Mouse (Mus musculus): ENCODE measurements around the gene Carm1.
A peak's percentile ranks its signal among the peaks of the same experiment; 100 is the strongest.
"Not testable (repeated sequence)": the region's sequence is repeated elsewhere in the genome, so short reads cannot be mapped to it uniquely, and the experiment has no call there.

Gene Carm1

DNA sequence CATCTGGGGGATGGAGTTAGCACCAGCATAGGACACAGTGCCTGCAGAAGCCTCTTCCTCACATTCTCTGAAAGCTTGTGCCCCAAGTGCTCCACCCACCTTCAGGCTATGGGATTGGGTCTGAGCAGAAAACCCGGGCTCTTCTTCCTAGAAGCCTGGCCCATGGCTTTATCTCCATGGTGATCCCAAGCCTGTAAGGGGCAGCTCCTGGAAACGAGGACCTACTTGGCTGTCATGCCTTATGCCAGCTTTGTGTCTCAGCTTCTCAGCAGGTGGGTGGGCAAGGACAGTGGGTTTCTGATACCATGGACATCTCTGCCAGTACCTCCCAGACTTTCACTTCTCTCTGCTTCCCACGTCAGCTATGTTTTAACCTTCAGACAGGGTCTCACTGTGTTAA lies 31.5 kb downstream of the Carm1 start:
- no peak for DNase-seq (ENCODE audit: low spot score)

DNA sequence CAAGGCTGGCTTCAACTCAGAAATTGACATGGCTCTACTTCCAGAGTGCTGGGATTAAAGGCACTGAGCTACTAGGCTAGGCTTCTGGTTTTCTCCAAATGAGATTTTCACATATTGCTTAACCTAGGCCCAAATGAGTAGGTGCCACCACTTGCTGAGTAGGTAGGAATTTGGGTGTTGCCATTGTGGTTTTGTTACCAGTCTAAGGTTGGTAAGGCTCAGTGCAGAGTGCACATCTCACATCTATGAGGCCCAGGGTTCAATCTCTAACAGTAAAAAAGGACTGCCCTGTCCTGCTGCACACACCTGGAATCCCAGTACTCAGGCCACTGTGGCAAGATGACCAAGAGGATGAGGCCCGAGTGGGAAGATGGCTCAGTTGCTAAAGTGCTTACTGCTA lies 38.7 kb downstream of the Carm1 start:
- no peak for DNase-seq (ENCODE audit: low spot score)

DNA sequence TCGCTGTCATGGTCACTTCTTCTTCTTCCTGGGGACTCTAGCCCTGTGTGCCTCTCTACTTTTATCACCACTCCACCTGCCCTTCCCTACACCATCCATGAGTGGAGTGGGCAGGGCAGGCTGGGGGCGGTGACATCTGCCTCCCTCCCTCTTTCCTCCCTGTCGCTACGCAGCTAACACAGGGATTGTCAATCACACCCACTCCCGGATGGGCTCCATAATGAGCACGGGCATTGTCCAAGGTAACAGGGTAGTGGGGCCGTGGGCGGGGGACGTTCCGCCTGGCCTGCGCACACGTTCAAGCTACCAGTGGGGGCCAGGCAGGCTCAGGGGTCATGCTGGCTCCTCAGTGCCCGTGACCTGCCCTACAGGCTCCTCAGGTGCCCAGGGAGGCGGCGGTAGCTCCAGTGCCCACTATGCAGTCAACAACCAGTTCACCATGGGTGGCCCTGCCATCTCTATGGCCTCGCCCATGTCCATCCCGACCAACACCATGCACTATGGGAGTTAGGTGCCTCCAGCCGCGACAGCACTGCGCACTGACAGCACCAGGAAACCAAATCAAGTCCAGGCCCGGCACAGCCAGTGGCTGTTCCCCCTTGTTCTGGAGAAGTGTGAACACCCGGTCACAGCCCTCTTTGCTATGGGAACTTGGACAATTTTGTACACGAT lies 41.1 kb downstream of the Carm1 start:
- DNase-seq (ENCODE audit: low spot score) = no peak

DNA sequence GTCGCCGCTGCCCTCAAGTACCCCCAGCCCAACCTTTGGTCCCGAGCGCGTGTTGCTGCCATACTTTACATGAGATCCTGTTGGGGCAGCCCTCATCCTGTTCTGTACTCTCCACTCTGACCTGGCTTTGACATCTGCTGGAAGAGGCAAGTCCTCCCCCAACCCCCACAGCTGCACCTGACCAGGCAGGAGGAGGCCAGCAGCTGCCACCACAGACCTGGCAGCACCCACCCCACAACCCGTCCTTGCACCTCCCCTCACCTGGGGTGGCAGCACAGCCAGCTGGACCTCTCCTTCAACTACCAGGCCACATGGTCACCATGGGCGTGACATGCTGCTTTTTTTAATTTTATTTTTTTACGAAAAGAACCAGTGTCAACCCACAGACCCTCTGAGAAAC lies 41.7 kb downstream of the Carm1 start:
- no peak for DNase-seq (ENCODE audit: low spot score)

DNA sequence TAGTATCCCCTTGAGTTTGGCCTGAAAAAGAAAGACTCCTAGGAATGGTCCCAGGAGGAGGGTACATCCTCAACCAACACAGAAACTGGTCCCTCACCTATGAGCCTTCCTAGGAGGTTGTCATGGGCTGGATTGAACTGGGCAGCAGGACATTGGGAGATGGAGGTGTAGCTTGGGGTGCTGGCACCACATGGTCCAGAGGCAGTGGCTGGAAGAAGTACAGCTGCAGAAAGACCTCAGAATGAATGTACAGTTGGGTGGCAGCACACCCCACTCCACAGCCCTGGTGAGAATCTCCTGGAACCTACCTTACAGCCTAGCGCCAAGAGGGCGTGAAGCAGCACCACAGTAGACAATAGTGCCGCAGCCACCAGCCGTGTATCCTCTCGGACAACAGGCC lies 42.8 kb downstream of the Carm1 start:
- no peak for DNase-seq (ENCODE audit: low spot score)

DNA sequence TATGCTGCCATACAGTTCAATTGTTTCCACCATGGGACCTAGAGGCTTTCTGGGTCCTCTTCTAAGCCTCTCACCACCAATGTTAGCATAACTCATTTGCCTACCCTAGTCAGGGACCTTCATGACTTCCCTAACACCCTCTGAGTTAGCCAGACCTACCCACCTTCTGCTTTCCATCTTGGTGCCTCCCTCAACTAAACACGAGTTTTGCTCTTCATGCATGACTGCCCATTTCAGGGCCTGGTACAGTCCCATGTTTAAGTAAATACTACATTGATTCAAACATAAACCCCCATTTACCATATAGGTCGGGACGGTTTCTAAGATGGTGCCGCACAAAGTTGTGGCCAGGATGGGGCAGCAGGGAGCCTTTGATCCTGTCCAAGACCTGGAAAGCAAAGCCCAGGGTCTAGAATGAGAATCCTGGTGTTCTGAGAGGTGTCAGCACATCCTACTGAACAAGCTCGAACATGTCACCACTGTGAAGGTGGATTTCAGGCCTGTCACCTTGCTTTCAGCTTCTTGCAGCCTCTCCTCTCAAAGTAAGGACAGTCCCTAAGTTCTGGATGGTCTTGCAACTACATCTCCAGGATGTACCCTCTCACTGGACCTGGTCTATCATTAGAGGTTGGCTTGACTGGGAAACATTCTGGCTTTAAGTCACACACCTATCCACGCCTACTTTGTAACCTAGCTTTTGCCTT lies 44.6 kb downstream of the Carm1 start:
- DNase-seq (ENCODE audit: low spot score) = no peak

DNA sequence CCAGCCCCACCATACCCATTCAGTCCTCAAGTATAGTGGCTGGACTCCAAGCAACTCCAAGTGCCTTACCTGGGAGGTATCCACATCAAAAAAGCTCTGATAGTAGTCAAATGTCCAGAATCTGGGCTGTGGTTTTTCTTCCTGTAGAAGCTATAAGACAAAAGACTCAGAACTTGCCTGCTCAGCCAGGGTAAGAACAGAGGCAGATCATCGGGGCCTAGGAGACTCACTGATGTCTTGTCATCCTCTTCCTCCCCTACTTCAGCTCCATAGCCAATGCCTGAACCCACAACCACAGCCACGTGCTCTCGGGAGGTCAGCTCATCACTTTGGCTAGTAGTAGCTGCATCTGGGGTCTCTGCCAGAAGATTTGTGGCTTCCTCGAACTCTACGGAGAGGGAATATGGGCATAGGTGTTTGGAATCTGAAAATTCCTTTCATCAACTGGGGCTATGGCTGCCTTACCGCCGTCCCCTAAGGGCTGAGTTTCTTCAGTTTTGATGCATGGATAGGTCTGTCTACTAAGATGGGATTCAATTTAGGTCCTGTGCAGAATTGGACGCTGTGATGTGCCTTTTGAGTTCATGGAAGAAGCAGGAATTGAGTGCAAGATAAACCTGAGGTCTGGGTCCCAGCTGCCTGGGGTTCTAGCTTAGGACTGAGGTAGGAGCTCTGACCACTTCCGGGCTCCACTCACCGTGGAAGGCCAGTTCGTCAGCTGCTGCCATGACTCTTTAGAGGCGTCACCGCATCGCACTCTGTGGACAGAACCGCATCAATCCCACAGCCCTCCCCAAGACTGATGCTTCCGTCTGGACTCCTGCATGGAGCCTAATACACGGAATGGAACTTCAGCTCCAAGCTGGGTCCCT lies 45.4 kb downstream of the Carm1 start:
- DNase-seq (ENCODE audit: low spot score) = no peak

DNA sequence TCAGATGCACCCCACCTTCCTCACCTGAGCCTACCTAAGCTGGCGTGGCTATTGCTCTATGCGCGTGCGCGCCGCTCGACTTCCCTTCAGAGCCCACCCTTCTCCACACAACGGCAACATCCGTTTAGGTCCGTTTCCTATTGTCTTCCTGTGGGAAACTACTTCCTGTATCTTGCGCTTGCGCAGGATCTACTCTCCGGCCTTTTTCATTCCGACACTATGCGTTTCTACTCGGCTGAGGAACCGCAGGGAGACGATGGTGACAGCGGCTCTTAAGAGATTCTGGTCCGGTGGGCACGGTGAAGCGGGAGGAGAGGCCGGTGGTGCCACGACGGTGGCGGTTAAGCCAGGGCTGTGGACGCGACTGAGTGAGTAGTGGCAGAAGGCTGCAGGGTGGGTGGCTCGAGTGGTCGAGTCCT lies 46.0 kb downstream of the Carm1 start, which contains the start of the genes Timm29 and Yipf2:
Gene Timm29 (plus strand): TSS at position 20 of the 419 bp plus-strand sequence.
Gene Yipf2 (minus strand): TSS at position 126 of the 419 bp plus-strand sequence.
- peak; percentile 85 for DNase-seq (ENCODE audit: low spot score)

DNA sequence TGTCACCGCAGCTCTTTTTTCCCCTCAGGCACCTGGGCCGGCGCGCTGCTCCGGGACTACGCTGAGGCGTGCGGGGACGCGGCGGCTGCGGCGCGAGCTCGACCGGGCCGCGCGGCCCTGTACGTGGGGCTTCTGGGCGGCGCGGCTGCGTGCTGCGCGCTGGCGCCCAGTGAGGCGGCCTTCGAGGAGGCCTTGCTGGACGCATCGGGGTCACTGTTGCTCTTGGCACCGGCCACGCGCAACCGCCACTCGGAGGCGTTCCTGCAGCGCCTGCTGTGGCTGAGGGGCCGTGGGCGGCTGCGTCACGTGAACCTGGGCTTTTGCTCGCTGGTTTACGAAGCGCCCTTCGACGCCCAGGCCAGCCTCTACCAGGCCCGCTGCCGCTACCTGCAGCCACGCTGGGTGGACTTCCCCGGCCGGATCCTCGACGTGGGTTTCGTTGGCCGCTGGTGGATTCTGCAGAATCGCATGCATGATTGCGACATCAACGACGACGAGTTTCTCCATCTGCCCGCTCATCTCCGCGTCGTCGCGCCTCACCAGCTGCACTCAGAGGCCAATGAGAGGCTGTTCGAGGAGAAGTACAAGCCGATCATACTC lies 46.5 kb downstream of the Carm1 start:
- DNase-seq (ENCODE audit: low spot score) = peak; percentile 65

DNA sequence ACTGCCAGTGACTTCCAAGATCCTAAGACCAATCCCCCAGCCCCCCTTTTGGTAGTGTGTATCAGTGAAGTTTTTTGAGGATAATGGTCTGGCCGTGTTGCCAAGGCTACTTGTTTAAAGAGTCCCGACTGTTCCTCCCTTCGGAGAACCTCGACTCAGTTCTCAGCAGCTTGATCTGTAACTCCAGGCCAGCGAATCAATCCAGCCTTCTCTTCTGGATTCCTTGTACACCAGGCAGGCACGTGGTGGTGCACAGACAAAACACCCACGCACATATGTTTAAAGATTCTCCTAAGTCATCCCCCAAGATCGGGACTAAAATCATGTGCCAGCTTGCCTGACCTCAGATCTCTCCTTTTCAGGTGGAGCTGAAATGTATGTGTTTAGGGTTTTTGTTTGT lies 47.7 kb downstream of the Carm1 start:
- DNase-seq (ENCODE audit: low spot score) = not testable (repeated sequence)

DNA sequence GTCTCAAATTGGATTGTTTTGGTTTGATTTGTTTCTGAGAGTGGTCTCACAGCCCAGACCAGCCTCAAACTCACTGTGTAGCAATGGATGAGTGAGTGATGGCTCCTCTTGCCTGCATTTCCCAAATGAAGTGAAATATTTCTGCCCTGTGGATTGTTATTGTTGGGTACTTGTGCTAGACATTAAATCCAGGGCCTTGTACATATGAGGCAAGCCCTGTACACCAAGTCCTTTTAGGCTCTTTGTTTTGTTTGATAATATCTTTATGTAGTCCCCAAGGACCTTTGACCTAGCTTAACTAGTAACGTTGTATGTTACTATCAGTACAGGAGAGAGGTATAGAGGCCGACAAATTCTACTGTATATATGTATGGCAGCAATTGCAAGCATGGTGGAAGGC lies 48.1 kb downstream of the Carm1 start:
- no peak for DNase-seq (ENCODE audit: low spot score)

DNA sequence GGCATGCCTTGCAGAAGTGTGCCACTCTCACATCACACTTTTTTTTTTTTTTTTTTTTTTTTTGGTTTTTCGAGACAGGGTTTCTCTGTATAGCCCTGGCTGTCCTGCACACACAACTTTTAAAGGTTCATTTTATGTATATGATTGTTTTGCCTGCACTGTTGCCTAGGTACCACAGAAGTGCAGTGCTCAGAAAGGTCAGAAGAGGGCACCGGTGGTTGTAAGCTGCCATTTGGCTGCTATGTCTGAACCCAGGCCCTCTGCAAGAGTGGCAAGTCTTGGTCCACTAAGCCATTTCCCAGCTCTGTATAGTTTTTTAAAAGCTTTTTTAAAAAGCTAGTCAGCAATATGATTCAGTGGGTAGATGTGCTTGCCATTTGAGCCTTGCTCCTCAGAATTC lies 51.5 kb downstream of the Carm1 start:
- no peak for DNase-seq (ENCODE audit: low spot score)

DNA sequence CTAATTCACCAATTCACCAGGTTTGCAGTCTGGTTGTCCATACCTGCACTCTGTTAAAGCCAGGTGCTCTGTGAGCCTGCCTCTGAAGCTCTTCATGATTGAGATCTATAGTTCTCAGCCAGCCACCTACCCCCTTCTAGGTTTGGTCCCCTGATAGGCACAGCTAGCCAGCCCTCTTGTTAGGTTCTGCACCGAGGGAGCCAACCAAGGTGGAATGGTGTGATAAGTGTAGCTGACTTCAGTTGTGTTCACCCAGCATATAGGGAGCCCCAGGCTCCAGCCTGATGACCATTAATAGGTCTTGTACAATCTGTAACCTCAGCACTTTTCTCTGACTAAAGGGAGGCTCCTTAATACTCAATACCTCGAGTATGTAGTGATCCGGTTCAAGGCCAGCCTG lies 53.5 kb downstream of the Carm1 start:
- no peak for DNase-seq (ENCODE audit: low spot score)

DNA sequence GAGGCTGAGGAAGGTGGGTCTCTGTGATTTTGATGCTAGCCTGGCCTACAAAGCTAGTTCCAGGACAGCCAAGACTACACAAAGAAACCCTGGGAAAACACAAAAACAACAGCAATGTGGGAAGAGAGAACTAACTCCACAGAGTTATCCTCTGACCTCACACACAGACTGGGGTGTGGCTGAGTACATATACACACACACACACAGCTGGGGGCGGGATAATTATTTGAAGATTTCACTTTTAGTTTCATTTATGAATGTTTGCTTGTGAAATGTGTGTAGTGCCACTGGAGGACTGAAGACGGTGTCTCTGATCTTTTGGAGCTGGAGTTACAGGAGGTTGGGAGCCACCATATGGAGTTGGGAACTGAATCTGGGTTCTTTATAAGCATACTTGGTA lies 54.4 kb downstream of the Carm1 start:
- no peak for DNase-seq (ENCODE audit: low spot score)

DNA sequence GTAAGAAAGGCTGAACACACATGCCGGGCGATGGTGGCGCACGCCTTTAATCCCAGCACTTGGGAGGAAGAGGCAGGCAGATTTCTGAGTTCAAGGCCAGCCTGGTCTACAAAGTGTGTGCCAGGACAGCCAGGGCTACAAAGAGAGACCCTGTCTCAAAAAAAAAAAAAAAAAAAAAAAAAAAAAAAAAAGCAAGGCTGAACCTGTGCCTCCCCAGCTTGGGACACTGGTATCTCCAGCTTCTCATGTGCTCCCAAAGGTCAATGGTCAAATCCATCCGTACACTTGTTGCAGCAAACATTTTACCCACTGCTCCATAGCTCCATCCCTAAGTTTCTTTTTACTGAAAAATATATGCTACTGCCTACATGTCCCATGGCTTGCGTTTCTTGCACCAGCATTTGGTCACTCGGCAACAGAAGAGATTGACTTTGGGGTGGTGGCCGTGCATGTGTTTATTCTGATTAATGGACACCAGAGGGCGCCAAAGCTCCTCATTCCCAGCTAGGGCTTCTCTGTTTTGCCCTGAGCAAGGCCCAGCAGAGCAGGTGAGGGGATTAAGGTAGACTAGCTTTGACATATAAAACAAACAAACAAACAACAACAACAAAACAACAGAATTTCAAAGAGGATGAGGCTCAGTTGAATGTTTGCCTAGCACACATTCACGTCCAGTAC lies 55.2 kb downstream of the Carm1 start:
- peak; percentile 44 for DNase-seq (ENCODE audit: low spot score)

DNA sequence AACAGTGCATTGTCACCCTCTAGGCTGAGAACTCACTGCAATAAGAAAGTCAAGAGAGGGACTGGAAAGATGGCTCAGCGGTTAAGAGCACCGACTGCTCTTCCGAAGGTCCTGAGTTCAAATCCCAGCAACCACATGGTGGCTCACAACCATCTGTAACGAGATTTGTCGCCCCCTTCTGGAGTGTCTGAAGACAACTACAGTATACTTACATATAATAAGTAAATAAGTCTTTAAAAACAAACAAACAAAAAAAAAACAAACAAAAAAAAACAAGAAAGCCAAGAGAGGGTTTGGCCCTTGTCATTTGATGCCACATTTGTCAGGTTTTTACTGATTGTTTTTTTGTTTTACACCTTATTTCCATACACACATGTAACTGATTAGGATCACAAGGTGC lies 57.4 kb downstream of the Carm1 start:
- no peak for DNase-seq (ENCODE audit: low spot score)

DNA sequence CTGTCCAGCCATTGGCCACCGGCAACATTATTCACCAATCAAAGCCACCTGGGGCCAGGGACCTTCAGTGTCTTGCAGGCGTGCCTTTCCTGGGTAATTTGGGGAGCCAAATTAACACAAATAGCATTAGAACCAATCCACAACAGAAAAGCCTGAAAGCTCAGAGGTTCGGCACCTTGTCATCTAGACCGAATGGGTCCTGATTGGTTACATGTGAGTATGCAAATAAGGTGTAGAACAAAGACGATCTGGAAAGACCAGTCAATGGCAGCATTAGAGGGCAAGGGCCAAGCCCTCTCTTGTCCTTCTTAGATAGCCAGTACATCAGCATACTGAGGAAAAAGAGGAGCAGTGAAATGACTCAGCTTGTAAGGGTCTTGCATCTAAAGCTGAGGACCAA lies 59.2 kb downstream of the Carm1 start:
- no peak for DNase-seq (ENCODE audit: low spot score)

DNA sequence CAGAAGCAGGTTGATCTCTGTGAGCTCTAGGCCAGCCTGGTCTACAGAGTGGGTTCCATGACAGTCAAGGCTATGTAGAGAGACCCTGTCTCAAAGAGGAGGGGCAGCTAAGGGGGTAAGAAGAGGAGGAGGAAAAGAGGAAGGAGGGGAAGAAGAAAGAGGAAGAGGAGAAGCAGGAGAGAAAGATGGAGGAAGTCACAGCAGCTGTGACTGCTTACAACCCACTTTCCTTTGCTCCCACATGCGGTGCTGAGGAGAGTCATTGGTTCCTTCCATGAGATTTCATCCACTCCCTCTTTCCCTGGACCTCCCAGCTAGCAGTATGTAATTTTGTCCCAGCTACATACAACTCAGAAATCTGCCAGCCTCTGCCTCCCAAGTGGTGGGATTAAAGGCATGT lies 60.0 kb downstream of the Carm1 start:
- DNase-seq (ENCODE audit: low spot score) = no peak

DNA sequence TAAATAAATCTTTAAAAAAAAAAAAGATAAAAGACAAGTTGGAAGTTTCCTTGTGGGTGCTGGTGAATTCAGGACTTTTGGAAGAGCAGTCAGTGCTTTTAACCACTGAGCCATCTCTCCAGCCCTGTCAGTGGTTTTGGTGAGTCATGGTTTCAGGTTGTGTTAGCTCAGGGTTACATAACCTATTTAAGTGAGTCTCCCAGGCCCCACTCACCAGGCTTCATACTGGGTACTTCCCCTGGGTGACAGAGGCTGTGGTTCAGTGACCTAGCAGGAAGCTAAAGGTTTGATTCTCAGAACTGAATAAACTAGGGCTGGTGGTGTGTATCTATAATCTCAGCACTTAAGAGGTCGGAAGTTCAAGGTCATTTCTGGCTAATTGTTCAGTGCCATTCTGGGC lies 63.2 kb downstream of the Carm1 start:
- DNase-seq (ENCODE audit: low spot score) = no peak

DNA sequence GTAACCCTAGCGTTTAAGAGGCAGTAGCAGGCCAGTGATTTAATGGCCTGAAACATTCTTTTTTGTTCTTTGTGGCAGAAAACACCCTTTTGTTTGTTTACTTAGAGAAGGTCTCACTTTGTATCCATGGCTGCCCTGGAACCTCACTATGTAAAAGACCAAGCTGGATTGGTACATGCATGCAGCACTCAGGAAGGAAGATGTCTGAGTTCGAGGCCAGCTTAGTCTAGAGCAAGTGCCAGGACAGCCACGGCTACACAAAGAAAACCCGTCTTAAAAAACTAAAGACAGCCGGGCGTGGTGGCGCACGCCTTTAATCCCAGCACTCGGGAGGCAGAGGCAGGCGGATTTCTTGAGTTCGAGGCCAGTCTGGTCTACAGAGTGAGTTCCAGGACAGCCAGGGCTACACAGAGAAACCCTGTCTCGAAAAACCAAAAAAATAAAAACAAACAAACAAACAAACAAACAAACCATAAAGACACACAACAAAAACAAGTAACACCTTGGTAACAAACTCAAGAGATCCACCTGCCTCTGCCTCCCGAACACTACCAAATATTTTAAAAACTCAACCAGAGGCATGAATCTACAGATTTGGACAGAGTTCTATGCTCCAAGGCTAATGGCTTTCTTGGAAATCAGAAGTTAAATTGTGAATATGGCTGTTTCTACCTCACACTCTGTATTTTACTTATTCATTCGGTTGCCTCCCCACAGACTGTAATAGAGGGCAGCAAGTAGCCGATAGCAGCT lies 68.3 kb downstream of the Carm1 start:
- DNase-seq (ENCODE audit: low spot score) = no peak

DNA sequence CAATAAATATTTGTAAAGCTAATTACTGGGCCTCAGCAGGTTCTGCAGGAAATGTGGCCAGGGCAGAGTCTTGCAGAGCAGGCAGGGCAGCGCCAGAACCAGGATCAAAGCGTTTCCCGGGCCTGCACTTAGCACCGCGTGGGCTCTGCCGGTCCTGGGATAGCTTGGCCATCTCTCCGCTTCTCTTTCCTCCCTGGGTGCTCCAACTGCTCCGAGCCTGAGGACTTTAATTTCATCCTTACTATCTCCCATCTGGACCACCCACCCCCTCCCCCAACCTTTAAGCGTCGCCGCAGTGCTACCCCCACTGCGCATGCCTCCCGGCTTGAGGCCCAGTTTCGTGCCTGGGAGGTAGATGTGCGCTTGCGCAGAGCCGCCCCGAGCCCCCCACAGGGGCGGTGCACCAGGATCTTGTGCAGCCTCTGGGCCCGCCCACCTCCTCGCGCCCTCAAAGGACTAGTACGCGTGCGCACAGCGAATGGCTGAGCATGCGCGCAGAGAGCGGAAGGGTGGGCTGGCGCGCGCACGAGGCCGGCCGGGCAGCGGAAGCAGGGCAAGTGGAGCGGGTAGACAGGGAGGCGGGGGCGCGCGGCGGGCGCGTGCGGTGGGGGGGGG lies 69.0 kb downstream of the Carm1 start, which contains the start of gene Smarca4:
Gene Smarca4 (plus strand): TSS at position 553 of the 615 bp plus-strand sequence.
- peak; percentile 100 for DNase-seq (ENCODE audit: low spot score)

All from ovary, adult 18-20 months (tissue).